Mouse (Mus musculus): ENCODE data around the gene H2-T24.

H2-T24 gene

DNA sequence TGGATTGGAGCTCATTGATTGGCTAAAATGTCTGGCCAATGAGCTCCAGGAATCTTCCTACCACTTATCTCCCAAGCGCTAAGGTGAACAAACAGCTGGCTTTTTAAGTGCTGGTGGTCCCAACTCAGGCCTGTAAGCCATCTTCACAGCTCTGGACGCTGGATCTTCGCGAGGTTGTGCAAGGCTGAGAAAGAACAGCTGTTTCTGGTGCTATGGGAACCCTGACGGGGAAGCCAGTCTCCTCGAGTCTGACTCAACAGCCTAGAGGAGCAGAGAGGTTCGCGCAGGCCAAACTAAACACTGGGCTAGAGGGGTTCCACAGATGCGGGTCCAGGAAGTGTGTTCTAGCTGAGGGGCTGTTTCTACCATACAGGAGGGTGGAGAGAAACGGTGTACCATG lies 28.6 kb downstream of the H2-T24 start:
- DNase-seq (ENCODE audit: low read depth, low spot score): no peak

DNA sequence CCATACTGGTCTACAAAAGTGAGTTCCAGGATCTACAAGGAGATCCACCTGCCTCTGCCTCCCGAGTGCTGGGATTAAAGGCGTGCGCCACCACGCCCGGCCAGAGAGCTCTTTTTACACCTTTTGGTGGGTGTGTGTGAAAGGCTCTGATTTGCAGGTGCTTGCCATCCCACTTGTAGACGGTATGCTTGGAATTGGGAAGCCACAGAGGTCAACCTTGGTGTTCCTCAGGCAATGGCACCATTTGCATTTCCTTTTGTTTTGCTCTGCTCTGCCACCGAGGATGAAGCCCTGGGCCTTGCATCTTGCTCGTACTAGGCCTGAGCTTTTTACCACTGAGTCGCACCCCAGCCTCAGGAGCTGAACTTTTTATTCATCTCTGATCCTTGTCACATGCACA lies 38.6 kb downstream of the H2-T24 start:
- DNase-seq (ENCODE audit: low read depth, low spot score): no peak

DNA sequence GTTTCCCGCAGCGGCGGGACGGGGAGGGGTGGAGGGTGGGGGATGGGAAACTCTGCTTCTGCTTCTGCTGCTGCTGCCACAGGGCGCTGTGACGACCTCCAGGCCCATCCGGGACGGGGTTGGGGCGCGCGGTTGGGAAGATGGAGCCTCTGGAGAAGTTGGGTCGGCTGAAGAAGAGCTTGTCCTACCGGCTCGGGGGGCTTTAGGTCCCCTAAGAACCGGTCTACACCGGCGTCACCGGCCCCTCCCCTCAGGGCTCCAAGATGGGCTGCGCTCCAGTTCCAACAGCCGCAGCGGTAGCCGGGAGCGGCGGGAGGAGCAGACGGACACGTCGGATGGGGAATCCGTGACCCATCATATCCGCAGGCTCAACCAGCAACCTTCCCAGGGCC lies 40.0 kb downstream of the H2-T24 start:
- DNase-seq (ENCODE audit: low read depth, low spot score): no peak

GRCm38 (mm10) chr17:35979401-35980362 lies 40.7 kb downstream of the H2-T24 start, which contains the start of the genes Gnl1 and Prr3:
Gene Gnl1, plus strand, starts transcription at chr17:35979851.
Gene Prr3, minus strand, starts transcription at chr17:35980236.
- DNase-seq (ENCODE audit: low read depth, low spot score): peak; percentile 94

GRCm38 (mm10) chr17:35978811-35979400 lies 41.5 kb downstream of the H2-T24 start:
- DNase-seq (ENCODE audit: low read depth, low spot score): no peak

- peak; percentile 53 for DNase-seq (ENCODE audit: low read depth, low spot score)
Observed at GRCm38 (mm10) chr17:35972131-35972530, 48.2 kb downstream of the H2-T24 start.

DNA sequence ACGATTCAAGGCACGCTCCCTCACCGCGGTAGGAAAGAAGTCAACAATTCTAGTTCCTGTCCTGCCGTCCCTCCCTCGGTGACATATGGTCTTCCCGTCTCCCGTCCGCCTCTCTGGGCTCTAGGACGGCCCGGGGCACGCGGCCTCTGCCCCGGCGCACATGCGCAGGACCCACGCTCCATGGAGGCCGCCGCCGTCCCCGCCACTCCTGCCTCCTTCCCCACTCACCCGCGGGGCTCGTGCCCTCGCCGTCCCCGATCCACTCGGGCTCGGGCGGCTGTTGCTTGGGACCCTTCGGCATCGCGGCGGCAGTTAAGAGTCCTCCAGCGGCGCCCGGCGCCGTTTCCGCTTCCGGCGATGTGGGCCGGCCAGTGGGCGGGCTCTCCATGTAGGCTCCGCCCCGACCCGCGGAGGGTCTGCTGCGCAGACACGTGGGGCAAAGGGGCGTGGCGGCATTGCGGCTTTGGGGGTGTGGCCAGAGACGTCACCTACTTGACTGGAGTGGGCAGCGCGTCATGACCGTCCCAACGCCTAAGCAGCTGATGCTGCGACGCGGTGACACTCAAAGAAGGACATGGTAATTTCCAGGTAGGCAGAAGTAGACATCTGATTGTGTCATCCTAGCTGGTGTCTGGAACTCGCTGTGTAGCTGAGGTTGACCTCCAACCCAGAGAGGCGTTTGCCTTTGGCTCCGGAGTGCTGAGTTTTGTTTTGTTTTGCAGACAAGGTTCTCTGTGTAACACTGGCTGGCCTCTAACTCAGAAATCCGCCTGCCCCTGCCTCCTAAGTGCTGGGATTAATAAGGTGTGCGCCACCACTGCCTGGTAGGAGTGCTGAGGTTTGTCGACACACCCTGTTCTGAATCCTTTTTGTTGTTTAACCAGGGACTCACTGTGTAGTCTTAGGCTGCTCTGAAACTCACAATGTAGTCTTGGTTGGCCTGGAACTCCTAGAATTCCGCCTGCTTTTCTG lies 50.7 kb downstream of the H2-T24 start, which contains the start of gene Abcf1:
Gene Abcf1, minus strand, starts transcription at position 344 of the 972 bp plus-strand sequence.
- peak; percentile 98 for DNase-seq (ENCODE audit: low read depth, low spot score)

GRCm38 (mm10) chr17:35967621-35968020 lies 52.7 kb downstream of the H2-T24 start:
- DNase-seq (ENCODE audit: low read depth, low spot score): no peak

DNA sequence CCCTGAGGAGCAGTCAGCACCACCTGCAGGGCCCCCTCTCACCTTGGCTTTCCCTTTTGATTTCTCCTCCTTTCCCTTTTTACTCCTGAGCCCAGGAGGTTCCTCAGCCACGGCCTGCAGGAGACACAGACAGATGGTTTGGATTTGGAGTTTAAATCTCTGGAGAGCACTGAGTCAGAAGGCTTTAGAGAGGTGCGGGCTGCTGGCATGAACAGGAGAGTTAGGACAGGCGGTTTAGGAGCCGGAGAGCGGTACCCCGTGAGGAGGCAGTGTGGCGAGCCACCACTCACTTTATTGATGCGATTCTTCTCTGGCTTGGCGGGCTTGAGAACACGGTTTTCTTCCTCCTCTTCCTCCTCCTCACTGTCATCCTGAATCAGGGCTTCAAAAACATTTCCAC lies 57.1 kb downstream of the H2-T24 start:
- DNase-seq (ENCODE audit: low read depth, low spot score): no peak

- no peak for DNase-seq (ENCODE audit: low read depth, low spot score)
Observed at GRCm38 (mm10) chr17:35958533-35959223, 61.7 kb downstream of the H2-T24 start.

All from CD4-positive helper T cell, adult 2 months (primary cell).